Mouse (Mus musculus): ENCODE measurements around the gene Snrpe. TPM values are rescaled to one million over a fixed set of nuclear protein-coding genes. Genes with fewer than 3 reads are reported as not detected.

Snrpe gene
- polyA plus RNA-seq, 1 experiment from 2014 or later = 638 TPM

GRCm38 (mm10) chr1:133613817-133614216, 3.7 kb upstream of the Snrpe start:
- Histone ChIP-seq H3K9ac (no peak overlapping the region), H3K4me2 (replicated peaks) (no peak overlapping the region), H3K9me3 (no peaks in the 10 kb centered on the region), H3K4me3 (no peak overlapping the region), H3K27me3 (replicated peaks) (no peaks in the 10 kb centered on the region), H3K36me3 (peaks cover 6% of the 10 kb centered on the region), H3K4me1 (peaks cover 4% of the 10 kb centered on the region; the same call in 1 of the 2 replicates), H3K27ac (no peak overlapping the region)
- WGBS = 81% methylated on average over 3 of the region's 3 CpGs
- ATAC-seq (ENCODE audit: low FRiP score, low read depth) = no peak

GRCm38 (mm10) chr1:133611436-133611835, 1.3 kb upstream of the Snrpe start:
- H3K4me2 ChIP-seq (replicated peaks) = no peak overlapping the region
- H3K36me3 ChIP-seq = peaks cover 18% of the 10 kb centered on the region
- no peak overlapping the region for H3K27ac ChIP-seq
- H3K9me3 ChIP-seq = no peaks in the 10 kb centered on the region
- no peak for ATAC-seq (ENCODE audit: low FRiP score, low read depth)
- H3K4me3 ChIP-seq = no peak overlapping the region
- 90% methylated on average over 1 of the region's 1 CpGs for WGBS
- no peaks in the 10 kb centered on the region for H3K27me3 ChIP-seq (replicated peaks)
- H3K4me1 ChIP-seq = peaks cover 8% of the 10 kb centered on the region; the same call in 1 of the 2 replicates
- H3K9ac ChIP-seq = no peak overlapping the region

- Histone ChIP-seq H3K27ac (no peak overlapping the region), H3K9ac (no peak overlapping the region), H3K27me3 (replicated peaks) (no peaks in the 10 kb centered on the region), H3K36me3 (peaks cover 26% of the 10 kb centered on the region), H3K4me1 (peaks cover 8% of the 10 kb centered on the region; the same call in 1 of the 2 replicates), H3K4me3 (no peak overlapping the region), H3K4me2 (replicated peaks) (peak overlapping the region; percentile 73; the same call in 1 of the 2 replicates), H3K9me3 (no peaks in the 10 kb centered on the region)
- ATAC-seq (ENCODE audit: low FRiP score, low read depth) = peak; percentile 14; the same call in 1 of the 2 replicates
- WGBS = 56% methylated on average over 6 of the region's 6 CpGs
These were observed 510 bp upstream of the Snrpe start for GRCm38 (mm10) chr1:133610601-133611000.

DNA sequence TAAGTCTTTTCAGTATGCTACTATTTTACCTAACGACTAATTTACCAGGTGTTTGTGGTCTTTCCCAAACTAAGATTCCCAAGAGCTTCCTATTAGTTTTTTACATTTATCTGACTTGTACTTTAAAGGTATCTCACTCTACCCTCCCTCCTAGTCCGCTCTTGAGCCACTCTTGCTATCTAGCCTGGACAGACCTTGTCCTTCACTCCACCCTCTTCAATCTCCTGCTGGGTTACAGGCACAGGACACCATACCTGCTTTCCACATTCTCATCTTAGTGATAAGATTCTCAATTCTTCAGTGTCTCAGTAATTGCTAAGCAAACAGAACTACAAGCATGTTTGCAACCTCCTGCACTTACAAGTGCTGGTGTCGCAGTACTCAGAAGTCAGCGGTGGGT, 6.9 kb downstream of the Snrpe start:
- peaks cover 70% of the 10 kb centered on the region for H3K36me3 ChIP-seq
- no peak for ATAC-seq (ENCODE audit: low FRiP score, low read depth)

DNA sequence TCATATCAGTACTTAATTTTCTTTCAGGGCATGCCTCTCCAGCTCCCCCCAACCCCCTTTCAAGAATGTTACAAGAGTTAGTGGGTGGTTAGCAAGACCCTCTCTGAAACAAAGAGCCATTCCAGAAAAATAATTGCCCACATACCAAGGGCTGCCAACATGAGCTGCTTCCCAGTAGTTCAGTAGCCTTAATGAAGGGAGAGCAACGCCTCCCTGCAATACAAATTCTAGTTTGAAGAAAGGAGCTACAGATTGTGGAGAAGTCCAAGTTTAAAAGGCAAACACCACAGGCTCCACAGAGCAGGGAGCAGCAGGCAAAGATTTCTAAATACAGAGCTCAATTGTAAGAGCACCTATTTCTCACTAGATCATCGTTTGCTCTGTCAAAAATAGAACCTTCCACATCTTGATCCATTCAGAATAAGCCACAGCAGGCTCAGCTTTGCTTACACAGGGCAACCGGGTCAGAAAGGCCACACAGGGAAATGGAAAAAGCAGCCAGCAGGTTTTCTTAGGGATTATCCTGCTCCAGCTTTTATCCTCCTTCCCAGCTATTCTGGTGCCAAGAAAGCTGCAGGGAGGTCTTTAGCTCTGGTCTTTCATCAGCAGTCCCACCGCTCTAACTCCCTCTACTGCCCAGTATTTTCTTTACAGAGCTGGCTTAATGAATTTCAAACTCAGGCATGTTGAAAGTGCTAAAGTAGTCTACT, 13.6 kb downstream of the Snrpe start:
- Histone ChIP-seq H3K27me3 (replicated peaks) (no peaks in the 10 kb centered on the region), H3K4me3 (no peak overlapping the region), H3K4me2 (replicated peaks) (no peak overlapping the region), H3K9me3 (no peaks in the 10 kb centered on the region), H3K27ac (no peak overlapping the region), H3K36me3 (peaks cover 5% of the 10 kb centered on the region; the same call in 1 of the 2 replicates), H3K4me1 (peaks cover 3% of the 10 kb centered on the region; the same call in 1 of the 2 replicates), H3K9ac (no peak overlapping the region)
- ATAC-seq (ENCODE audit: low FRiP score, low read depth) = no peak
- 16% methylated on average over 4 of the region's 4 CpGs for WGBS

More for the DNA sequence above, 6.9 kb downstream of the Snrpe start:
- Histone ChIP-seq H3K4me3 (no peak overlapping the region), H3K27ac (no peak overlapping the region), H3K4me1 (no peaks in the 10 kb centered on the region), H3K9me3 (no peaks in the 10 kb centered on the region), H3K4me2 (replicated peaks) (no peak overlapping the region), H3K9ac (no peak overlapping the region), H3K27me3 (replicated peaks) (no peaks in the 10 kb centered on the region)
- 98% methylated on average over 4 of the region's 4 CpGs for WGBS

- Histone ChIP-seq H3K4me3 (no peak overlapping the region), H3K9ac (no peak overlapping the region), H3K4me2 (replicated peaks) (no peak overlapping the region), H3K36me3 (no peaks in the 10 kb centered on the region), H3K9me3 (no peaks in the 10 kb centered on the region), H3K4me1 (no peaks in the 10 kb centered on the region), H3K27me3 (replicated peaks) (no peaks in the 10 kb centered on the region), H3K27ac (no peak overlapping the region)
- 79% methylated on average over 6 of the region's 6 CpGs for WGBS
- no peak for ATAC-seq (ENCODE audit: low FRiP score, low read depth)
These were observed 24.0 kb downstream of the Snrpe start for GRCm38 (mm10) chr1:133585995-133586537.

- no peaks in the 10 kb centered on the region for H3K27me3 ChIP-seq (replicated peaks)
- H3K4me3 ChIP-seq = no peak overlapping the region
- no peaks in the 10 kb centered on the region for H3K4me1 ChIP-seq
- 0 out of 2 replicates have a peak, but pooled peaks cover 6% of the 10 kb centered on the region for H3K9me3 ChIP-seq
- no peak overlapping the region for H3K4me2 ChIP-seq (replicated peaks)
- ATAC-seq (ENCODE audit: low FRiP score, low read depth) = no peak
- no peaks in the 10 kb centered on the region for H3K36me3 ChIP-seq
- H3K9ac ChIP-seq = no peak overlapping the region
- WGBS = 87% methylated on average over 11 of the region's 11 CpGs
- no peak overlapping the region for H3K27ac ChIP-seq
These were observed 38.8 kb downstream of the Snrpe start for GRCm38 (mm10) chr1:133571293-133571692.

Other genes with a start within 250 kb of the Snrpe start
- gene Etnk2, start 246.7 kb downstream of the Snrpe start, polyA plus RNA-seq (2016; fragmentation: Nextera tagmentation; extraction: Ambion mirVana) = 5.6 TPM in 2 replicates
- 14.2 and 14.8 TPM in 2 replicates for gene Sox13, start 185.9 kb downstream of the Snrpe start, polyA plus RNA-seq (2016; fragmentation: Nextera tagmentation; extraction: Ambion mirVana)
- gene Zbed6, start 50.6 kb upstream of the Snrpe start, polyA plus RNA-seq (2016; fragmentation: Nextera tagmentation; extraction: Ambion mirVana) = not detected in 2 replicates
- gene Gm38394, start 51.0 kb upstream of the Snrpe start, polyA plus RNA-seq (2016; fragmentation: Nextera tagmentation; extraction: Ambion mirVana) = 4.7 and 5.3 TPM in 2 replicates
- 0.31 TPM in 1 of 2 replicates, not detected in the other for gene Lax1, start 79.8 kb upstream of the Snrpe start, polyA plus RNA-seq (2016; fragmentation: Nextera tagmentation; extraction: Ambion mirVana)
- gene Atp2b4, start 190.8 kb upstream of the Snrpe start, polyA plus RNA-seq (2016; fragmentation: Nextera tagmentation; extraction: Ambion mirVana) = 8.6 and 10.2 TPM in 2 replicates